Mouse (Mus musculus): ENCODE results near the gene Oxt. TPM values are rescaled to one million over a fixed set of nuclear protein-coding genes. Genes with fewer than 3 reads are reported as not detected.

The Oxt gene
- polyA plus RNA-seq (2015; fragmentation: Nextera tagmentation; extraction: Ambion mirVana): not detected in 2 replicates

- Histone ChIP-seq H3K4me2 (peak within 1 kb of the TSS; percentile 54), H3K9me3 (no peaks in the 10 kb centered on the region), H3K27ac (no peak within 1 kb of the TSS), H3K4me3 (peak within 1 kb of the TSS; percentile 26), H3K36me3 (no peaks in the 10 kb centered on the region), H3K9ac (no peak within 1 kb of the TSS), H3K4me1 (peaks cover 20% of the 10 kb centered on the region), H3K27me3 (peaks cover 72% of the 10 kb centered on the region)
- WGBS: 56% methylated on average over 9 of the region's 9 CpGs
- no peak for ATAC-seq (ENCODE audit: borderline replicate concordance, extremely low read depth, low FRiP score, low TSS enrichment)
Observed at GRCm38 (mm10) chr2:130575873-130576272, at the start of gene Oxt. Gene Oxt (plus strand): TSS chr2:130576173.

GRCm38 (mm10) chr2:130528457-130528856, 47.5 kb upstream of the Oxt start:
- WGBS: 79% methylated on average over 6 of the region's 6 CpGs
- peaks cover 22% of the 10 kb centered on the region; the same call in 1 of the 2 replicates for H3K36me3 ChIP-seq

DNA sequence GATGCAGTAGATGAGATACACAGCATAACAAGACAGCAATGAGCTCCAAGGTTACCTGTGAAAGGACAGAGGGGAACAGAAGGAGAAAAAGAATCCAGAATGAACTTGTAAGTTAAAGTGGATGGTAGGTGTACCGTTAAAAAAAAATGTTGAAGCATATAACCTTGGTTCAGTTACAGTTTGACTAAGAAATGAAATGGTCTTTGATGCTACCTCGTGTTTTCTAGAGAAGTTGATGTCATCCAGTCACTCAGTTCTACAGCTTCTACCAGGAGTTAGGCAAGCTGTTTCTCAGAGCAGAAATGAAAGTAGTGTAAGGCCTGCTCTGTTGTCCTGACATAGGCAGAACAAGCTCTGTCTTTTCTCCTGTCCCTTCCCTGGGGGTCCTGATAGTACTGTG, 46.7 kb upstream of the Oxt start:
- Histone ChIP-seq H3K4me1 (peaks cover 4% of the 10 kb centered on the region; the same call in 1 of the 2 replicates), H3K9me3 (no peaks in the 10 kb centered on the region), H3K27ac (no peak overlapping the region), H3K4me2 (no peak overlapping the region), H3K27me3 (no peaks in the 10 kb centered on the region), H3K36me3 (peaks cover 24% of the 10 kb centered on the region), H3K9ac (no peak overlapping the region), H3K4me3 (no peak overlapping the region)
- ATAC-seq (ENCODE audit: borderline replicate concordance, extremely low read depth, low FRiP score, low TSS enrichment): no peak
- 86% methylated on average over 2 of the region's 2 CpGs for WGBS

More at GRCm38 (mm10) chr2:130528457-130528856, 47.5 kb upstream of the Oxt start:
- Histone ChIP-seq H3K4me1 (no peaks in the 10 kb centered on the region), H3K9ac (no peak overlapping the region), H3K4me2 (no peak overlapping the region), H3K27ac (no peak overlapping the region), H3K4me3 (no peak overlapping the region), H3K27me3 (no peaks in the 10 kb centered on the region), H3K9me3 (no peaks in the 10 kb centered on the region)
- no peak for ATAC-seq (ENCODE audit: borderline replicate concordance, extremely low read depth, low FRiP score, low TSS enrichment)

- no peaks in the 10 kb centered on the region for H3K9me3 ChIP-seq
- H3K4me2 ChIP-seq: no peak overlapping the region
- WGBS: 90% methylated on average over 7 of the region's 7 CpGs
Observed at GRCm38 (mm10) chr2:130529925-130530324, 46.0 kb upstream of the Oxt start.

DNA sequence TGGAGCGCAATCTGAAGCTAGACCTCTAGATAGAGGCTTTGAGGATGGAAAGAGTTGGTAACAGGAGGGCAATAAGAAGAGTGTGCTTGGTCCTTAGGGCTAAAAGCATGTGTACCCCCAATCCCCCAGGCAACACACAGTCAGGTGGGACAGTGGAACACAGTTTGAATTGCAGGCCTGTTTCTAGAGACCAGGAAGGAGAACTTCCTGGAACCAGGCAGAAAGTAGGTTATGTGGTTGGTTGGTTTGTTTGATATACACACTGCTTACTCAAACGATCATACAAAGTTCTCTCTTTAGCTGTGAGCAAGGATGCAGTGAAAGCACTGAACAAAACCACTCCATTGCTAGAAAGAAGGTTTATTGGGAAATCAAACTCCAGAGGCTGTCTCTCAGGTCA, 43.8 kb upstream of the Oxt start:
- Histone ChIP-seq H3K27ac (no peak overlapping the region), H3K9me3 (no peaks in the 10 kb centered on the region), H3K36me3 (peaks cover 30% of the 10 kb centered on the region), H3K4me2 (no peak overlapping the region), H3K27me3 (no peaks in the 10 kb centered on the region), H3K4me3 (no peak overlapping the region), H3K4me1 (peaks cover 4% of the 10 kb centered on the region; the same call in 1 of the 2 replicates), H3K9ac (no peak overlapping the region)
- 56% methylated on average over 2 of the region's 2 CpGs for WGBS
- ATAC-seq (ENCODE audit: borderline replicate concordance, extremely low read depth, low FRiP score, low TSS enrichment): no peak

More at GRCm38 (mm10) chr2:130529925-130530324, 46.0 kb upstream of the Oxt start:
- H3K36me3 ChIP-seq: peaks cover 25% of the 10 kb centered on the region
- peaks cover 4% of the 10 kb centered on the region; the same call in 1 of the 2 replicates for H3K4me1 ChIP-seq
- H3K4me3 ChIP-seq: no peak overlapping the region
- no peak overlapping the region for H3K27ac ChIP-seq
- no peak for ATAC-seq (ENCODE audit: borderline replicate concordance, extremely low read depth, low FRiP score, low TSS enrichment)
- H3K9ac ChIP-seq: no peak overlapping the region
- no peaks in the 10 kb centered on the region for H3K27me3 ChIP-seq

DNA sequence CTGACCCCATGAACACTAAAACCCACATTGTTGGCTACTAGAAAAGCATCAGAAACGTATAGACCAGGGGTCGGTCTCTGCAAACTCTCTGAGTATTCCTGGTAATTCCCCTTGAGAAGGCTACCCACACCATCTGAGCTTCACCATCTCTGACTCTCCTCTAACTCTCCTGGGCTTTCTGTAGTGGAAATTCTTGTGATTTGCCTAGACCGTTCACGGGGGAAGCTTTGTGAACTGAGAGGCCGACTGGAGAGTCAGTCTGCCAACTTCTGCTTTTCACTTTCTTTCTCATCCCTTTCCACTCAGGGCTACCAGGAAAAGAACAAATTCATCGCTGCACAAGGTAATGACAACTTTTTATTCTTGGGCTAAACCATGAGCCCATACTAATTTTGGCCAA, 41.0 kb upstream of the Oxt start:
- no peak for ATAC-seq (ENCODE audit: borderline replicate concordance, extremely low read depth, low FRiP score, low TSS enrichment)
- Histone ChIP-seq H3K4me2 (no peak overlapping the region), H3K9ac (no peak overlapping the region), H3K27ac (no peak overlapping the region), H3K4me1 (peaks cover 4% of the 10 kb centered on the region; the same call in 1 of the 2 replicates), H3K4me3 (no peak overlapping the region), H3K27me3 (no peaks in the 10 kb centered on the region), H3K36me3 (peaks cover 25% of the 10 kb centered on the region), H3K9me3 (no peaks in the 10 kb centered on the region)
- WGBS: 69% methylated on average over 6 of the region's 6 CpGs

- Histone ChIP-seq H3K9me3 (no peaks in the 10 kb centered on the region), H3K36me3 (peaks cover 33% of the 10 kb centered on the region), H3K4me2 (no peak overlapping the region), H3K27ac (peak overlapping the region; percentile 65), H3K4me3 (no peak overlapping the region), H3K27me3 (no peaks in the 10 kb centered on the region), H3K4me1 (peaks cover 4% of the 10 kb centered on the region; the same call in 1 of the 2 replicates), H3K9ac (no peak overlapping the region)
- 65% methylated on average over 3 of the region's 3 CpGs for WGBS
- ATAC-seq (ENCODE audit: borderline replicate concordance, extremely low read depth, low FRiP score, low TSS enrichment): peak; percentile 68
Observed at GRCm38 (mm10) chr2:130536890-130537289, 39.1 kb upstream of the Oxt start.

GRCm38 (mm10) chr2:130538876-130539546, 37.0 kb upstream of the Oxt start:
- Histone ChIP-seq H3K27me3 (no peaks in the 10 kb centered on the region), H3K4me3 (no peak overlapping the region), H3K27ac (no peak overlapping the region), H3K36me3 (peaks cover 41% of the 10 kb centered on the region), H3K9me3 (no peaks in the 10 kb centered on the region), H3K4me2 (no peak overlapping the region), H3K9ac (no peak overlapping the region), H3K4me1 (no peaks in the 10 kb centered on the region)
- 86% methylated on average over 8 of the region's 8 CpGs for WGBS
- no peak for ATAC-seq (ENCODE audit: borderline replicate concordance, extremely low read depth, low FRiP score, low TSS enrichment)

DNA sequence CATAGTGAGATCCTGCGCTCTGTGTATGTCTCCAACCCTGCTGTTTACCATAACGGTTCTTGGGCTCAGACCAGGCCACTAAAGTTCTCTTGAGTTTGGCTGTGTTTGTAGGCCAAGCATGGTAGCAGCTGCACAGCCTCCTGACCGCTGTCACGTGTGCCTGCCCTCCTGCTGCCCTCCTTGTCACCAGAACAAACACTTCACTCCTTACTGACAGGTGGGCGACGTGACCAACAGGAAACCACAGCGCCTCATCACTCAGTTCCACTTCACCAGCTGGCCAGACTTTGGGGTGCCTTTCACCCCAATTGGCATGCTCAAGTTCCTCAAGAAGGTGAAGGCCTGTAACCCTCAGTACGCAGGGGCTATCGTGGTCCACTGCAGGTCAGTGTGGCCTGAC, 35.7 kb upstream of the Oxt start:
- H3K36me3 ChIP-seq: peaks cover 47% of the 10 kb centered on the region

DNA sequence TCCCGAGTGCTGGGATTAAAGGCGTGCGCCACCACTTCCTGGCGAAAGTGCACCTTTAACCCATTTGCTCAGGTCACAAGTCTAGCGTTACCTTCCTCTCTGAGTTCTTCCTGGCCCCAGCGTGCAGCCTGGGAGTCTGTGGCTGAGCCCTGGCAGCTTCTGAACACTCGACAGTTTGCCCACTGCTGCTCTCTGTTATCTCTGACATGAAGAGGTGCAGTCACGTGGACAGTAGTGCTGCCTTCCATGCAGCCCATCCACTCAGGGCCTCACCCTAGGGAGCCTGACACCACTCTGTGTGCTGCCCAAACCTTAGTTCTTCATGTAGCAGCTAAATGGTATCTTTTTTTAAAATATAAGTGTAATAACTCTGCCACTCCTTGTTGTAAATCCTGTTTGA, 29.0 kb upstream of the Oxt start:
- Histone ChIP-seq H3K27me3 (no peaks in the 10 kb centered on the region), H3K9me3 (no peaks in the 10 kb centered on the region), H3K4me3 (no peak overlapping the region), H3K27ac (no peak overlapping the region), H3K4me1 (no peaks in the 10 kb centered on the region), H3K4me2 (no peak overlapping the region), H3K36me3 (peaks cover 61% of the 10 kb centered on the region), H3K9ac (no peak overlapping the region)
- no peak for ATAC-seq (ENCODE audit: borderline replicate concordance, extremely low read depth, low FRiP score, low TSS enrichment)
- WGBS: 75% methylated on average over 8 of the region's 8 CpGs

More for the DNA sequence above, 35.7 kb upstream of the Oxt start:
- no peak for ATAC-seq (ENCODE audit: borderline replicate concordance, extremely low read depth, low FRiP score, low TSS enrichment)
- Histone ChIP-seq H3K4me2 (no peak overlapping the region), H3K27ac (no peak overlapping the region), H3K9me3 (no peaks in the 10 kb centered on the region), H3K4me1 (no peaks in the 10 kb centered on the region), H3K27me3 (no peaks in the 10 kb centered on the region), H3K9ac (no peak overlapping the region), H3K4me3 (no peak overlapping the region)
- WGBS: 59% methylated on average over 9 of the region's 9 CpGs

DNA sequence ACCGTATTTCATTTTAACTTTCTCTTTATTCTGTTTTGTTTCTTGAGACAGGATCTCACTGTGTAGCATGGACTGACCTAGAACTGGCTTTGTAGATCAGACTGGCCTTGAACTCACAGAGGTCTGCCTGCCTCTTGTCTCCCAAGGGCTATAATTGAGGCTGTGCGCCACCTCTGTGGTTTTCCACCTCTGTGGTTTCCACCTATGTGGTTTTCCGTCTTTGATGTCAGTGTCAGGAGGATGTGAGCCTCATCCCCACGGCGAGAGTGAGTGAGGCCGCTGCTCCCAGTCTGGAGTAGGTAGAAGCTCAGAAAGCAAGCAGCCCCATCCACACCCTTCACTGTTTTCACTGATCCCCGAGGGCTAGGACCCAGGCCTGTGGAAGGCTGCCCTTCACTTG, 21.1 kb upstream of the Oxt start:
- peaks cover 44% of the 10 kb centered on the region for H3K36me3 ChIP-seq
- 90% methylated on average over 7 of the region's 7 CpGs for WGBS
- H3K4me2 ChIP-seq: no peak overlapping the region
- no peaks in the 10 kb centered on the region for H3K27me3 ChIP-seq
- H3K27ac ChIP-seq: no peak overlapping the region
- H3K9me3 ChIP-seq: no peaks in the 10 kb centered on the region
- no peak overlapping the region for H3K4me3 ChIP-seq
- H3K9ac ChIP-seq: no peak overlapping the region
- ATAC-seq (ENCODE audit: borderline replicate concordance, extremely low read depth, low FRiP score, low TSS enrichment): no peak
- H3K4me1 ChIP-seq: no peaks in the 10 kb centered on the region

DNA sequence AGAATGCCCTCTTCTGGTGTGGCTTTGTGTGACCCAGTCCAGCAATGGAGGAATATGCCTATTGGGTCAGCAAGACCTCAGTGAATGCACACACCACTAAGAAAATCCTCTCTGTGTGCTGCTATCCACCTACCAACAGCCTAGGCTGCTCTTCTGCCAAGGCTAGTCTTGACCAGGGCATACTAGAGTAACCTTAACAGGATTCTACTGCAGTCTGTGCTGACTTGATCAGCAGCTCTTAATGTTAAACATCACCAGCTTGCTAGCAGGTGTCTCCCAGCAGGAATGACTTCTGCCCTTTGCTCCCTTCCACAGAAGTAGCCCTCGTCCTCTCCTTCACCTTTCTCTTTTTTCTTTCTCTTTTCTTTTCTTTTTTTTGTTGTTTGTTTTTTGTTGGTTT, 19.7 kb upstream of the Oxt start:
- H3K9ac ChIP-seq: no peak overlapping the region
- no peak overlapping the region for H3K4me2 ChIP-seq
- H3K4me1 ChIP-seq: no peaks in the 10 kb centered on the region
- no peaks in the 10 kb centered on the region for H3K27me3 ChIP-seq
- no peak overlapping the region for H3K4me3 ChIP-seq
- peaks cover 41% of the 10 kb centered on the region for H3K36me3 ChIP-seq
- WGBS: 77% methylated on average over 1 of the region's 1 CpGs
- ATAC-seq (ENCODE audit: borderline replicate concordance, extremely low read depth, low FRiP score, low TSS enrichment): no peak
- no peaks in the 10 kb centered on the region for H3K9me3 ChIP-seq
- H3K27ac ChIP-seq: no peak overlapping the region
